Mouse (Mus musculus): ENCODE measurements around the gene Tnip1. TPM values are rescaled to one million over a fixed set of nuclear protein-coding genes. Genes with fewer than 3 reads are reported as not detected.
A peak's percentile ranks its signal among the peaks of the same experiment; 100 is the strongest.

Tnip1 gene
- polyA plus RNA-seq, 1 experiment = 69.0 TPM

DNA sequence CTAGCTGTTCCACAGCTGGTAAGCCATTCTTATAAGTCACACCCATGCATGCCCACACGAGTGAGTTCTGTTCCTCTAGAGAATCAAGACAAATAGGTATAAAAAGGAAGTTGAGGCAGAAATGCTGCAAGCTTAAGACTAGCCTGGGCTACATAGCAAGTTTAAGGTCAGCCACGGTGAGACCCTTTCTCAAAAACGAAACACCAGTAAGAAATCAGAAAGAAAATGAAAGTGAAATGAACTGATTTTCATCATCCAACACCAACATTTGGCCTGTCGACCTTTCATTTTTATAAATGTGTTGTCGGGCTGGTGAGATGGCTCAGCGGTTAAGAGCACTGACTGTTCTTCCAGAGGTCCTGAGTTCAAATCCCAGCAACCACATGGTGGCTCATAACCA lies 83.8 kb downstream of the Tnip1 start:
- Histone ChIP-seq H3K4me1 (peaks cover 20% of the 10 kb centered on the region), H3K27me3 (replicated peaks) (peaks cover 10% of the 10 kb centered on the region), H3K4me3 (replicated peaks) (no peak overlapping the region), H3K9me3 (no peaks in the 10 kb centered on the region), H3K36me3 (replicated peaks; ENCODE audit: low read length) (peaks cover 8% of the 10 kb centered on the region)
- no peak for TF ChIP-seq FLI1 (IDR thresholded peaks at IDR 0.05; ENCODE audit: low read length)
- no peak for TF ChIP-seq GATA1 (IDR thresholded peaks at IDR 0.05; ENCODE audit: borderline replicate concordance, low read length)

DNA sequence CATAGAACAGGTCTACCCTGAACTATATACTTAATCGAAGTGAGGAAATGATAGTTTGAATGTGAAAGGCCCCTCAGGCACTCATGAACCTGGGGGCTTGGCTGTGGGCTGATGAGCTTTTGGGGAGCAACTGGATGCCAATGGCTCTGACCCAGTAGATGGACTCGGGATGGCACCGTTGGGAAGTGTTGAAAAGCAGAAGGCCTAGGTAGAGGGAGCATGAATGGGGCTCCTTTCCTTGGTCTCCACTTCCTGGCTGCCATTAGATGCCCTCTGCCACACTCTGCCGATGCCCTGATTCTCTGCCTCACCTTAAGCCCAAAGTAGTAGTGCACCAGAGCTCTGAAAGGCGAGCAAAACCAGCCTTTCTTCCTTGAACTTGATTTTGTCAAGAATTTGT lies 86.7 kb downstream of the Tnip1 start:
- peaks cover 17% of the 10 kb centered on the region for H3K4me1 ChIP-seq
- no peak overlapping the region for H3K4me3 ChIP-seq (replicated peaks)
- no peaks in the 10 kb centered on the region for H3K9me3 ChIP-seq
- peaks cover 7% of the 10 kb centered on the region for H3K27me3 ChIP-seq (replicated peaks)
- TF ChIP-seq FLI1 (IDR thresholded peaks at IDR 0.05; ENCODE audit: low read length) (no peak), GATA1 (IDR thresholded peaks at IDR 0.05; ENCODE audit: borderline replicate concordance, low read length) (no peak)
- peaks cover 37% of the 10 kb centered on the region for H3K36me3 ChIP-seq (replicated peaks; ENCODE audit: low read length)

DNA sequence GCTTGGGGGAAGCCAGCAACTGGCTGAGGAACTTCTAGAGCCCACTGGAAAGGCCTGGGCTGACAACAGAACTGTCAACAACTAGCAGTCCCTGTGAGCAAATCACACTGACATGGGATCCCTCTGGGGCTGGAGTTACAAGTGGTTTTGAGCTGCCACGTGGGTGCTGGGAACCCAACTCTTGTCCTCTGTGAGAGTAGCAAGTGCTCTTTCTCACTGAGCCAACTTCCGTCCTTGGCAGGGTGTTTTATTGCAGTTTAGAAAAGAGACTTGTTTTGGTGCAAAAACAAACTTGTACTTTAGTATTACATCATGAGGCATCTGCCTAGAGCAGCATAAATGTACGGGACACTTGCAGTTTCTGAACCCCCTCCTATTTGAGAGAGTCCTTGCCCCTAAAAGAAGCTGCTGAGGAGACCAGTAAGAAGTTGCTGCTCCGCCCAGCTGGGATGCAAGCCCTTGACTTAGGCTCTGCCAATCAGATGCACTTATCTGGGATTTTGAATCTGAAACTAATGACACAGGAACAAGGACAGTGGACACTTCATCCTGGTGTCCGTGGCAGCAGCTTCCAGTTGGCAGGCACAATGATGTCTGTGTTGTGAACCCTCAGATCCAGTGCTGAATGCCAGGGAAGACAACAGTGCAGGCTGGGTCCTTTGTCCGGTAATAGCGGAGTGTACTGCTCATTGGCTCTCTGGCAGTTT lies 90.7 kb downstream of the Tnip1 start:
- H3K27me3 ChIP-seq (replicated peaks) = no peaks in the 10 kb centered on the region
- TF ChIP-seq FLI1 (IDR thresholded peaks at IDR 0.05; ENCODE audit: low read length) (no peak), GATA1 (IDR thresholded peaks at IDR 0.05; ENCODE audit: borderline replicate concordance, low read length) (no peak)
- H3K9me3 ChIP-seq = no peaks in the 10 kb centered on the region
- H3K4me1 ChIP-seq = peaks cover 40% of the 10 kb centered on the region
- H3K4me3 ChIP-seq (replicated peaks) = no peak overlapping the region
- peaks cover 52% of the 10 kb centered on the region for H3K36me3 ChIP-seq (replicated peaks; ENCODE audit: low read length)

DNA sequence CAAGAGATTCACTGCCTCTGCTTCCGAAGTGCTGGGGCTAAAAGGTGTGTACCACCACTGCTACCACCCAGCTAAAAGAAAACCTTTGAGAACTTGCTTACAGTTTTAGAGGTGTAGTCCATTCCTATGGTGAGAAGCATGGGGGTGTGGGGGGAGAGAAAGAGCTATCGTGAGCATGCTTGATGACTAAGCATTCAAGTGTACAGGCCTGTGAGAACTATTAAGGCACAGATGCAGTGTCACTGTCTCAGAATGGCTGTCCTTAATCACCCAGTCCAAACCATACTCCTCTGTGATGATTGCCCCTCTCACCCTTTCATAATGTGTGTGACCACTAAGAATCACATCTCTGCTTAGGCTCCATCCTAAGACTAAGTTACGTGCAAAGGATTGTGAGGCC lies 93.4 kb downstream of the Tnip1 start:
- Histone ChIP-seq H3K4me3 (replicated peaks) (peak overlapping the region; percentile 58), H3K27me3 (replicated peaks) (no peaks in the 10 kb centered on the region), H3K36me3 (replicated peaks; ENCODE audit: low read length) (peaks cover 48% of the 10 kb centered on the region), H3K9me3 (no peaks in the 10 kb centered on the region), H3K4me1 (peaks cover 55% of the 10 kb centered on the region)
- TF ChIP-seq FLI1 (IDR thresholded peaks at IDR 0.05; ENCODE audit: low read length) (no peak), GATA1 (IDR thresholded peaks at IDR 0.05; ENCODE audit: borderline replicate concordance, low read length) (no peak)

- H3K4me1 ChIP-seq = peaks cover 55% of the 10 kb centered on the region
- TF ChIP-seq GATA1 (IDR thresholded peaks at IDR 0.05; ENCODE audit: borderline replicate concordance, low read length) (no peak), FLI1 (IDR thresholded peaks at IDR 0.05; ENCODE audit: low read length) (no peak)
- H3K27me3 ChIP-seq (replicated peaks) = no peaks in the 10 kb centered on the region
- H3K4me3 ChIP-seq (replicated peaks) = peak overlapping the region; percentile 66
- no peaks in the 10 kb centered on the region for H3K9me3 ChIP-seq
- H3K36me3 ChIP-seq (replicated peaks; ENCODE audit: low read length) = peaks cover 39% of the 10 kb centered on the region
These were observed 94.3 kb downstream of the Tnip1 start for GRCm38 (mm10) chr11:54868445-54868844.

DNA sequence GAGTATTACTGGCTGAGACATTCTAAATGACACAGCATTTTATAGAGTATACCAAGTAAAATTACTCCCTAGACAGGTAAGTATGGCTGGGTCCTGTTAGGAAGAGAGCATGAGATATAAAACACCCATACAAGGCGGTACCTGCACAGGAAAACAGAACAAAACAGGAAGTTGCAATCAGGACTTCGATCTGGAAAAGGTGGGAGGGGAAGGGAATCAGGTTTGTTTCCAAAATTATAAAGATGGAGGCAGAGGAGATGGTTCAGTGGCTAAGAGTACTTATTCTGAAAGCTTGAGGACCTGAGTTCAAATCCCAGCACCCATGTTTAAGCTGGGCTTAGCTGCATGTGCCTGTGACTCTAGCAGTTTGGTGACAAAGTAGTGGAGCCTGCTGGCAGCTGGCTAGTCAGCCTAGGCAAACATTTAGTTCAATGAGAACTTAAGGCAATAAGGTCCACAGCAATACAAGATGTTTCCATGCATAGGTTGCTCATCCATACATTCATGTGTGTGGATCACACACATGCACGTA lies 94.7 kb downstream of the Tnip1 start:
- Histone ChIP-seq H3K27me3 (replicated peaks) (no peaks in the 10 kb centered on the region), H3K36me3 (replicated peaks; ENCODE audit: low read length) (peaks cover 35% of the 10 kb centered on the region), H3K9me3 (no peaks in the 10 kb centered on the region), H3K4me1 (peaks cover 59% of the 10 kb centered on the region), H3K4me3 (replicated peaks) (peak overlapping the region; percentile 57)
- TF ChIP-seq GATA1 (IDR thresholded peaks at IDR 0.05; ENCODE audit: borderline replicate concordance, low read length) (no peak), FLI1 (IDR thresholded peaks at IDR 0.05; ENCODE audit: low read length) (no peak)

GRCm38 (mm10) chr11:54867049-54867385 lies 95.7 kb downstream of the Tnip1 start:
- Histone ChIP-seq H3K27me3 (replicated peaks) (no peaks in the 10 kb centered on the region), H3K4me1 (peaks cover 66% of the 10 kb centered on the region), H3K9me3 (no peaks in the 10 kb centered on the region), H3K4me3 (replicated peaks) (peak overlapping the region; percentile 97), H3K36me3 (replicated peaks; ENCODE audit: low read length) (peaks cover 25% of the 10 kb centered on the region)
- TF ChIP-seq GATA1 (IDR thresholded peaks at IDR 0.05; ENCODE audit: borderline replicate concordance, low read length) = no peak
- no peak for TF ChIP-seq FLI1 (IDR thresholded peaks at IDR 0.05; ENCODE audit: low read length)

GRCm38 (mm10) chr11:54866119-54867048 lies 96.3 kb downstream of the Tnip1 start, which contains the start of gene Hint1:
Gene Hint1 (plus strand): TSS chr11:54866383.
- Histone ChIP-seq H3K4me3 (replicated peaks) (peak within 1 kb of the TSS; percentile 97), H3K4me1 (peaks cover 69% of the 10 kb centered on the region), H3K9me3 (no peaks in the 10 kb centered on the region), H3K36me3 (replicated peaks; ENCODE audit: low read length) (peaks cover 19% of the 10 kb centered on the region), H3K27me3 (replicated peaks) (no peaks in the 10 kb centered on the region)
- TF ChIP-seq FLI1 (IDR thresholded peaks at IDR 0.05; ENCODE audit: low read length) (no peak), GATA1 (IDR thresholded peaks at IDR 0.05; ENCODE audit: borderline replicate concordance, low read length) (0 out of 3 replicates have a peak, but pooled peaks have one; percentile 23)

- peaks cover 70% of the 10 kb centered on the region for H3K4me1 ChIP-seq
- no peak for TF ChIP-seq FLI1 (IDR thresholded peaks at IDR 0.05; ENCODE audit: low read length)
- TF ChIP-seq GATA1 (IDR thresholded peaks at IDR 0.05; ENCODE audit: borderline replicate concordance, low read length) = no peak
- peaks cover 10% of the 10 kb centered on the region for H3K36me3 ChIP-seq (replicated peaks; ENCODE audit: low read length)
- peak overlapping the region; percentile 97 for H3K4me3 ChIP-seq (replicated peaks)
- no peaks in the 10 kb centered on the region for H3K27me3 ChIP-seq (replicated peaks)
- no peaks in the 10 kb centered on the region for H3K9me3 ChIP-seq
These were observed 97.2 kb downstream of the Tnip1 start for GRCm38 (mm10) chr11:54865330-54866085.

Data from megakaryocyte, embryonic 14.5 days (primary cell).